Mouse (Mus musculus): ENCODE data around the gene Btrc.

DNA sequence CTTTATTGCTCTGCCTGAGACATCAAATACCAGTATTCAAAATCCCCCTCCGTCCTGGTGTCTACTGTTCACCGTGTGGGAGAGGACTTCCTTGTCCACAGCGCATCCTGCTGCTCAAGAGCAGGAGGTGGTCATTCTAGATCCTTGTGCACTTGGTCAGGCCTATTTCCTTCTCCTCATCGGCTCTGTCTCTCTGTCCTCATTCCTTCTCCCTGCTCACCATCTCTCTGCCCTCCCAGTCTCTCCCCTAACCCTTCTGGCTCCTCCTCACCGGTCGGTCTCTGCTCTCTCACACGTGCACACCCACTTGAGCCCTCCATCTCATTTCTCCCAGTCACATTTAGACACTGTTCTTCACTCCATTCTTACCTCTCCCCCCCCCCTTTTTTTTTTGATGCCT, 127.7 kb downstream of the Btrc start:
- no peak for TF ChIP-seq CTCF (IDR thresholded peaks at IDR 0.05; ENCODE audit: borderline replicate concordance, insufficient read depth, low read depth, low read length)
- no peak for TF ChIP-seq POLR2A (IDR thresholded peaks at IDR 0.05; ENCODE audit: borderline replicate concordance, insufficient read depth, low read length)

All from cerebellum, adult 2 months (tissue).